Mouse (Mus musculus) embryonic facial prominence, embryonic 10.5 days (tissue): ENCODE measurements around the gene Hspg2. TPM values are rescaled to one million over a fixed set of nuclear protein-coding genes. Genes with fewer than 3 reads are reported as not detected.

Source experiments
- DNase-seq: peaks from one replicate; pipeline ENCODE4 v3.0.0-alpha.2; 2017; ENCODE audit warnings: low spot score
- H3K27ac ChIP-seq: fragments of 300-500 bp; sonication (generic); replicated peaks from 2 replicates; pipeline ENCODE4 v1.5.1; 2016; ENCODE audit warnings: mild to moderate bottlenecking
- H3K27me3 ChIP-seq: fragments of 300-500 bp; sonication (generic); replicated peaks from 2 replicates; pipeline ENCODE4 v1.6.1; 2016; ENCODE audit warnings: low read depth, mild to moderate bottlenecking; ENCODE audit not compliant: poor library complexity, severe bottlenecking
- H3K36me3 ChIP-seq: fragments of 300-500 bp; sonication (generic); replicated peaks from 2 replicates; pipeline ENCODE4 v1.6.1; 2016; ENCODE audit warnings: mild to moderate bottlenecking, moderate library complexity
- H3K4me1 ChIP-seq: fragments of 300-500 bp; sonication (generic); 2 replicates; pipeline ENCODE4 v1.6.1; 2016
- H3K4me3 ChIP-seq: fragments of 300-500 bp; sonication (generic); 2 replicates; pipeline ENCODE4 v1.5.1; 2016; ENCODE audit warnings: mild to moderate bottlenecking, moderate library complexity
- H3K9me3 ChIP-seq: fragments of 300-500 bp; sonication (generic); 2 replicates; pipeline ENCODE4 v1.6.1; 2016; ENCODE audit warnings: mild to moderate bottlenecking
- WGBS: fragments of 180-500 bp; shearing (Covaris S2); methylation state at CpG from one replicate; pipeline ENCODE4 v1.1.7; 2016; 5-methylcytosine and 5-hydroxymethylcytosine counted together
- polyA plus RNA-seq: library from polyadenylated mRNA; unstranded; fragments of >200 nt; fragmentation: Nextera tagmentation; extraction: Ambion mirVana; gene quantifications from 2 replicates; pipeline ENCODE4 v1.2.1, GENCODE M21; 2016

Gene Hspg2
- polyA plus RNA-seq, 1 experiment from 2014 or later, result 19.6 TPM

- no peaks in the 10 kb centered on the region for H3K9me3 ChIP-seq
- peak overlapping the region; percentile 95 for H3K27ac ChIP-seq
- no peak for DNase-seq
- 78% methylated on average over 2 of the region's 2 CpGs for WGBS
- peaks cover 65% of the 10 kb centered on the region for H3K4me1 ChIP-seq
- no peaks in the 10 kb centered on the region for H3K27me3 ChIP-seq
- H3K4me3 ChIP-seq, result no peak overlapping the region
- no peaks in the 10 kb centered on the region for H3K36me3 ChIP-seq
These were observed 1.0 kb upstream of the Hspg2 start for GRCm38 (mm10) chr4:137467525-137467924.

DNA sequence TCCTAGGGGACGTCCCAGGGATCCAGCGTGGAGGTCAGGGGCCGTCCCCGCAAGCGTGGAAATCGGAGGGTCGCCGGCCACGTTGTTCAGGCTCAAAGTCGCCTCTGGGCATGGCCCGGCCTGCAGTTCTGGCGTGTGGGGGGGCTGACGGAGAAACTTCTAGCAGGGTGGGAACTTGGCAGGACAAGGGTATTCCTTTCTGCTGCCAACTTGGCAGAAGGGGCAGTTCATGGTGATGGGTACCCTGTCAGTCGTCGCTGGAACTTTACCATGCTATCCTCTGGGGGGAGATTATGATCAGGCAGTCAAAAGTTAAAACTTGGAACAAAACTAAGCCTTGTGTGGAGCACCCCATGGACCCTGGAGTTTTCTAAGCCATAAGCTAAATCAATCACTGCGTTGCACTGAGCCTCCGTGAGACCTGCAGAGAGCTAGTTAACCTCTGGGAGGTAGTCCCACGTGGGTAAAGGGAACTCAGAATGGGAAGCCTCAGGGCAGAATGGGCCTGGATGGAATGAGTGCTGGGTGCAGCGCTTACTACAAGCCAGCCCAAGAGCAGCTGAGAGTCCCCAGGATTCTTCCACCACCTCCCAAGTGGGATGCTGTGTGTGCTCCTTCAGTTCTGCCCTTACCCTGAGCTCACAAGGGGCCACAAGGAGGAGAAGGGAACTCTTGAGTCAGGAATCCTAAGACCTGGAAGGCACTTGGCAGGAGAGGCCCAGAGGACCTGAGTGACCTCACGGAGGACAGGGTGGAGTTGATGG lies 694 bp downstream of the Hspg2 start:
- 3% methylated on average over 20 of the region's 20 CpGs for WGBS
- Histone ChIP-seq H3K4me1 (peaks cover 82% of the 10 kb centered on the region), H3K36me3 (peaks cover 7% of the 10 kb centered on the region)

GRCm38 (mm10) chr4:137469845-137470692 lies 1.5 kb downstream of the Hspg2 start:
- DNase-seq, result no peak
- Histone ChIP-seq H3K9me3 (no peaks in the 10 kb centered on the region), H3K27ac (peak overlapping the region; percentile 95), H3K4me3 (peak overlapping the region; percentile 86), H3K36me3 (peaks cover 7% of the 10 kb centered on the region), H3K27me3 (no peaks in the 10 kb centered on the region), H3K4me1 (peaks cover 84% of the 10 kb centered on the region)
- WGBS, result 37% methylated on average over 15 of the region's 15 CpGs

More for the DNA sequence above, 694 bp downstream of the Hspg2 start:
- Histone ChIP-seq H3K4me3 (peak overlapping the region; percentile 86), H3K9me3 (no peaks in the 10 kb centered on the region), H3K27ac (peak overlapping the region; percentile 95), H3K27me3 (no peaks in the 10 kb centered on the region)
- DNase-seq, result peak; percentile 55

DNA sequence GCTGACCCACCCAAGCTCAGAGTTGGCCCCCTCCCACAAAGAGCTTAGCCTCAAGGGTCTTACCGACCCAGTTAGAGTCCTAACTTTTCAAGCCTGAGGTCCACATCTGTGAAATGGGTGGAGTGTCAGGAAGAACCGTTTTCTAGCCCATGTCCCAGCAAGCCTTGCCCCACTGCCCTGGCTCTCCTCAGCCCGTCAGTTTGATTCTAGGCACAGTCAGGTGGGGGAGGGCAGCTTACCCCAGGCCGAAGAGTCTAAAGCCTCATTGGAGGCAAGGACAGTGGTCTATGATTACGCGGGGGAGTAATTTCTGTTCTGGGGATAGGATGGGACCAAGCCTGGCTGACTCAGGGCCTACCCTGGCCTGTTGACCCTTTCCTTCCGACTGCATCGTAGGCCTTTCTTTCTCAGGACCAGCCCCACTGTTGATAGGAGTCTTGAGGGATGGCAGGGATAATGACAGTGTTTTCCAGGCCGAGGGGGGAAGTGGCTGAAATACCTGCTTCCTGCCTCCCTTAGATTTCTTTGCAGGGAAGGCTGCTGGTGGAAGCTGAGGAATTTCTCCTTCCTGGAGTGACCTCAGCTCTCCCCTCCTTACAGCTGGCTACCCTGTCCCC lies 2.2 kb downstream of the Hspg2 start:
- Histone ChIP-seq H3K4me1 (peaks cover 86% of the 10 kb centered on the region), H3K27me3 (no peaks in the 10 kb centered on the region), H3K9me3 (no peaks in the 10 kb centered on the region), H3K4me3 (peak overlapping the region; percentile 86), H3K36me3 (peaks cover 7% of the 10 kb centered on the region), H3K27ac (peak overlapping the region; percentile 95)
- DNase-seq, result no peak
- 56% methylated on average over 9 of the region's 9 CpGs for WGBS

- Histone ChIP-seq H3K4me1 (peaks cover 92% of the 10 kb centered on the region), H3K9me3 (no peaks in the 10 kb centered on the region), H3K27ac (peak overlapping the region; percentile 95), H3K36me3 (peaks cover 7% of the 10 kb centered on the region), H3K4me3 (peak overlapping the region; percentile 86), H3K27me3 (no peaks in the 10 kb centered on the region)
- 61% methylated on average over 8 of the region's 8 CpGs for WGBS
- DNase-seq, result no peak
These were observed 2.8 kb downstream of the Hspg2 start for GRCm38 (mm10) chr4:137471326-137471725.

DNA sequence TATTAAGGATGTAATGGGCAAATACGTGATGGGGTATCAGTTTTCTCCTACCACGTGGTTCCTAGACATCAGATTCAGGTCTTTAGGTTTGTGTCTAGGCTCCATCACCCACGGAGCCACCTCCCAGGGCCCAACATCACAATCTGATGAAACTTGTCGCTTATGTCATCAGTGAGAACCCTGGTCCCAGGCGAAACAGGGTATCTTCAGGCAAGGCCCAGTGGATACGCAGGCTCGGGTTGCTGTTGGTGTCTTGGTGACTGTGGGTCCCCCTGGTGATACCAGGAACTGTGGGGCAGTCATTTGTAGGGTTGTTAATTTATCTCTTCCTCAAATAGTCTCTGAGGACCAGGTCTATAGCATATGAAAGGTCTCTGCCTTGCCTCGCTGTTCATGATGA lies 4.7 kb downstream of the Hspg2 start:
- H3K4me3 ChIP-seq, result no peak overlapping the region
- WGBS, result 89% methylated on average over 8 of the region's 8 CpGs
- H3K4me1 ChIP-seq, result peaks cover 95% of the 10 kb centered on the region
- H3K9me3 ChIP-seq, result no peaks in the 10 kb centered on the region
- H3K27ac ChIP-seq, result peak overlapping the region; percentile 45
- H3K36me3 ChIP-seq, result peaks cover 7% of the 10 kb centered on the region
- DNase-seq, result no peak
- H3K27me3 ChIP-seq, result no peaks in the 10 kb centered on the region

- peaks cover 7% of the 10 kb centered on the region for H3K36me3 ChIP-seq
- no peaks in the 10 kb centered on the region for H3K27me3 ChIP-seq
- peak overlapping the region; percentile 45 for H3K27ac ChIP-seq
- H3K4me1 ChIP-seq, result peaks cover 95% of the 10 kb centered on the region
- 74% methylated on average over 18 of the region's 18 CpGs for WGBS
- DNase-seq, result no peak
- no peak overlapping the region for H3K4me3 ChIP-seq
- H3K9me3 ChIP-seq, result no peaks in the 10 kb centered on the region
These were observed 5.3 kb downstream of the Hspg2 start for GRCm38 (mm10) chr4:137473701-137474388.

DNA sequence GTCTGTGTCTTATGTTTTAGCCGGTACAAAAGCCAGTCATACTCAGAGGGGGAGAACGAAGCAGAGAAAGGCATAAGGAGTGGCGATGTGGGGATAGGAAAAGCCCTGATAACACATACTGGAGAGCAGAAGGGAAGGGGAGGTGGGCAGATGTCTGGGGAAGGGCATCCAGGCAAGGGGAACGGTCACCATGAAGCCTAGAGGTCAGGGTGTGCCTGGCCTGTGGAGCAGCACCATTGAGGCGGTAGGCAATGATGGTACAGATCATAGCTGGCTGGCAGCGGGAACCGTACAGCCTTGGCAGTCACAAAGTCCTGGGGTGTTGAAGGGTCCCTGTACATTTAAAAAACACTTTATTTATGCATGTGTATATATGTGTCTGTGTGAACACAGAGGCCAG lies 6.1 kb downstream of the Hspg2 start:
- WGBS, result 94% methylated on average over 7 of the region's 7 CpGs
- Histone ChIP-seq H3K27ac (no peak overlapping the region), H3K36me3 (peaks cover 7% of the 10 kb centered on the region), H3K27me3 (no peaks in the 10 kb centered on the region), H3K9me3 (no peaks in the 10 kb centered on the region), H3K4me1 (peaks cover 95% of the 10 kb centered on the region), H3K4me3 (no peak overlapping the region)
- no peak for DNase-seq

DNA sequence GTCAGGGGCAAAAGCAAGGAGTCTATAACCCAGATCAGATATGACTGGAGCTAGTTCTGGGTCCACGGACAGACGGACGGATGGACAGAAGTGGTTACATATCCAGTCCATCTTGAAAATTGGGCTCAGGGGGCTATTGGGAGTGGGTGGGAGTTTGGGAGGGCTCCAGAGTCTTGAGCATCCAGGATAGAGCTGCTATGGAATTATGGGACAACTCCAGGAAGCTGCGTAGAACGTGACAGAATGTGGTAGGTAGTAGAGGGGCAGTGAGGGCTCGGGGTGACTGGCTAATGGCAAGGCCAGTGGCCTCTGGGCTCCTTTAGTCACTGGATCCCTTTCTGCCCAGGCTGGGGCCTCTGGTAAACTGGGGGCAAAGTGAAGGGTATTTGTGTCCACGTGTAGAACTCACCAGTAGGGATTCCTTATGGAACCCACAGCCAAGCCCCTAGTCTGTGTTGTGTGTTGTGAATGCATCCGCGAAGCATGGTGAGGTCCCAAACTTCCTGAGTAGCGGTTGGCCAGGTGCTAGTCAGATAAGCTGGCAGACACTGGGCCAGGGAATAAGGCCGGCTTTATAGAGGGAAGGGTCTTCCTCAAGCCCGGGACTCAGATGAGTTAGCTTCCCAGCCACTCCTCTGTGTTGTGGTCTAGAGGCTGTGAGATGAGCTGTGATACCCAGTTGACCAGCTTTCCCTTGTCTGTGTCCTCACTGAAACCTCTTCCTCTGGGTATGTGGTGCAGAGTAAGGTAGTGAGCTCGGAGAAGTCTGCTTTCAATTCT lies 6.9 kb downstream of the Hspg2 start:
- 80% methylated on average over 13 of the region's 13 CpGs for WGBS
- H3K27ac ChIP-seq, result peak overlapping the region; percentile 27

DNA sequence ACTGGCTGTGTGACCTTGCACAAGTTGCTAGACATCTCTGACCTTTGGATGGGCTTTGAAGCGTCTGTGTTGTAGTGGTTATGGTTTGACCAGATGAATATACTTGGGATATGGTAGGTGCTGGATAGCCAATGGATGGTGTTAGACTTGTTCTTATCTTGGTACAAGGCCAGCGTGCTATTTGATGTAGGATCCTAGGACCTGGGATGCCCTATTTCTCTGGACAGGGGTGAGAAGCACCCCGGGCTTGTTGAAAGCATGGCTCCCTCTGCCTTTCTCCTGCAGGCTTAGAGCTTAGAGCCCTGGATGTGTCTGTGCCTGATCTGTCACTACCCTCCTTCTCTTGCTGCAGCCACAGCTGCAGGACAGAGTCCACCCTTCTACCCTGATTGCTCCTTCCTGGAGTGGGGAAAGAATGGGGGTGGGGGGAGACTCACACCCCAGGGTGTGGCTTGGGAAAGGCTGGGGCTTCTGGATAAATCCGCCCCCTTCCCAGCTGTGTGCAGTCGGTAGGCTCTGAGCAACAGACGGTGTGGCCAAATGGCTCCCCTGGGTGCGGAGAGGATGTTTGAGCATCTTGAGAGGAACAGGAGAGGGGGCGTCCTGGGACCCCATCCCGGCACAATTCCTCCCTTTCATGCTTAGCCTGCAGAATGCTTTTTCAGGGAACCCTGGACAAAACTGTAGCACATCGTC lies 7.6 kb downstream of the Hspg2 start:
- Histone ChIP-seq H3K9me3 (no peaks in the 10 kb centered on the region), H3K36me3 (peaks cover 7% of the 10 kb centered on the region), H3K27me3 (no peaks in the 10 kb centered on the region), H3K27ac (peak overlapping the region; percentile 73), H3K4me1 (peaks cover 95% of the 10 kb centered on the region), H3K4me3 (peak overlapping the region; percentile 39)
- DNase-seq, result no peak
- 32% methylated on average over 10 of the region's 10 CpGs for WGBS

More for the DNA sequence above, 6.9 kb downstream of the Hspg2 start:
- no peaks in the 10 kb centered on the region for H3K27me3 ChIP-seq
- H3K9me3 ChIP-seq, result no peaks in the 10 kb centered on the region
- no peak overlapping the region for H3K4me3 ChIP-seq
- H3K36me3 ChIP-seq, result peaks cover 7% of the 10 kb centered on the region
- DNase-seq, result no peak
- peaks cover 95% of the 10 kb centered on the region for H3K4me1 ChIP-seq

DNA sequence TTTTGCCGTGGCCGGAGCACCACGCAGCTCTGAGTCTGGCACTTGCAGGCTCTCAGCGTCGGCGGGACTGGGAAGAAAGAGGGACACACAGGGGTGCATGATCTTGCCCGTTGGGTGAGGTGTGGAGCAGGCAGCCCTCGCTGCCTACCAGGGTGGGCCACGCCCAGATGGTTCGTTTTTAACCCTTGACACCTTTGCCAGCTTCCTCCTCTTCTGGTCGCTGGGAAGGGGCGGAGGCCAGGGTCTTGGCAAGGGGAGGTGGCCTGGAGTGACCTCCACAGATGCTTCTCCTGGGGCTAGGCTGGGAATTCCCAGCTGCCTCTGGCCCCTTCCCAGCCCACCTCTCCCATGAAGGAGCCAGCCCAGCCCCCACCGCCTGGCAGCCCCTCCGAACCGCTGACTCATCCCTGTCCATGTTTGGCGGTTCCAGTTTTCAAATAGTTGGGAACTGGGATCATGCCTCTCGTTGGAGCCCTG lies 8.2 kb downstream of the Hspg2 start:
- DNase-seq, result peak; percentile 38
- Histone ChIP-seq H3K9me3 (no peaks in the 10 kb centered on the region), H3K4me3 (peak overlapping the region; percentile 39), H3K27me3 (no peaks in the 10 kb centered on the region), H3K27ac (peak overlapping the region; percentile 73), H3K36me3 (peaks cover 7% of the 10 kb centered on the region), H3K4me1 (peaks cover 95% of the 10 kb centered on the region)
- WGBS, result 14% methylated on average over 17 of the region's 17 CpGs
